Mouse (Mus musculus): ENCODE measurements around the gene Pigs. TPM values are rescaled to one million over a fixed set of nuclear protein-coding genes. Genes with fewer than 3 reads are reported as not detected.
A peak's percentile ranks its signal among the peaks of the same experiment; 100 is the strongest.

Pigs gene
- polyA plus RNA-seq, 1 experiment, result 50.2 TPM

- Histone ChIP-seq H3K36me3 (ENCODE audit: control insufficient read depth, insufficient read depth) (no peaks in the 10 kb centered on the region), H3K4me2 (ENCODE audit: low read depth) (peak overlapping the region; percentile 64), H3K27me3 (ENCODE audit: control insufficient read depth, insufficient read depth, insufficient read length) (no peaks in the 10 kb centered on the region), H3K79me2 (ENCODE audit: control insufficient read depth, insufficient read depth) (no peaks in the 10 kb centered on the region), H3ac (ENCODE audit: control insufficient read depth, insufficient read length) (peak overlapping the region; percentile 5), H3K4me3 (peak overlapping the region; percentile 53)
- TF ChIP-seq POLR2AphosphoS2 (IDR thresholded peaks at IDR 0.05; ENCODE audit: insufficient read length, low read depth) (peak; percentile 17), POLR2A (IDR thresholded peaks at IDR 0.05; ENCODE audit: insufficient read length, low read depth) (no peak), MAX (IDR thresholded peaks at IDR 0.05; ENCODE audit: low read depth) (no peak)
Measured at GRCm38 (mm10) chr11:78328512-78329056, 369 bp downstream of the Pigs start.

DNA sequence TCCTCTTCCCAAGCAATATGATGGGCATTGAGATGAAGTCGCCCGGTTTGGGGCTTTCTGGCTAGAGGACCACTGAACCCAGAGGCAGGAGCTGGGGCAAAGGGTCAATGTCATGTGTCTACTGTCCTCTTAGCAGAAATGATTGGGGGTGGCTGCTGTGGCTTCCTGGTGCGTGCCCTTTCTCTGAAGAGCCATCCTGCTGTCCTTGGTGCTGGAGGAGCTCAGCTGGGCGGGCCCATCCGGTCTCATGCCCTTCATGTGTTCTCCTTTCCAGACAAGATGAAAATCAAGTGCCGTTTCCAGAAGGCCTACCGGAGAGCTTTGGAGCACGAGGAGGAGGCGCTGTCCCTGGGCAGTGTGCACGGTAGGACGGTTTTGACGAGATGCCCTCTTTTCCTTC, 4.5 kb downstream of the Pigs start:
- H3K79me2 ChIP-seq (ENCODE audit: control insufficient read depth, insufficient read depth), result no peaks in the 10 kb centered on the region
- H3K4me3 ChIP-seq, result no peak overlapping the region
- no peak overlapping the region for H3ac ChIP-seq (ENCODE audit: control insufficient read depth, insufficient read length)
- no peak for TF ChIP-seq TCF12 (IDR thresholded peaks at IDR 0.05; ENCODE audit: insufficient read depth, poor library complexity, severe bottlenecking)
- no peak for TF ChIP-seq MYOD1 (IDR thresholded peaks at IDR 0.05; ENCODE audit: control insufficient read depth in 1 of 3, insufficient read length in 2 of 3, low read depth in 2 of 3)
- TF ChIP-seq REST (IDR thresholded peaks at IDR 0.05; ENCODE audit: insufficient read depth, insufficient read length), result peak; percentile 45
- TF ChIP-seq MAX (IDR thresholded peaks at IDR 0.05; ENCODE audit: low read depth), result no peak
- H3K36me3 ChIP-seq (ENCODE audit: control insufficient read depth, insufficient read depth), result peaks cover 5% of the 10 kb centered on the region
- H3K27me3 ChIP-seq (ENCODE audit: control insufficient read depth, insufficient read depth, insufficient read length), result no peaks in the 10 kb centered on the region
- H3K4me2 ChIP-seq (ENCODE audit: low read depth), result no peak overlapping the region

GRCm38 (mm10) chr11:78333992-78334391, 5.8 kb downstream of the Pigs start:
- no peak for TF ChIP-seq MAX (IDR thresholded peaks at IDR 0.05; ENCODE audit: low read depth)
- TF ChIP-seq POLR2AphosphoS2 (IDR thresholded peaks at IDR 0.05; ENCODE audit: insufficient read length, low read depth), result no peak
- TF ChIP-seq TCF12 (IDR thresholded peaks at IDR 0.05; ENCODE audit: insufficient read depth, poor library complexity, severe bottlenecking), result no peak
- TF ChIP-seq E2F4 (IDR thresholded peaks at IDR 0.05; ENCODE audit: insufficient read depth), result no peak
- TF ChIP-seq TCF3 (IDR thresholded peaks at IDR 0.05; ENCODE audit: insufficient read length, low read depth), result no peak
- Histone ChIP-seq H3K36me3 (ENCODE audit: control insufficient read depth, insufficient read depth) (peaks cover 11% of the 10 kb centered on the region), H3K4me3 (no peak overlapping the region)

GRCm38 (mm10) chr11:78337040-78337439, 8.8 kb downstream of the Pigs start:
- peaks cover 11% of the 10 kb centered on the region for H3K36me3 ChIP-seq (ENCODE audit: control insufficient read depth, insufficient read depth)
- no peaks in the 10 kb centered on the region for H3K27me3 ChIP-seq (ENCODE audit: control insufficient read depth, insufficient read depth, insufficient read length)
- H3K4me3 ChIP-seq, result no peak overlapping the region
- no peak overlapping the region for H3ac ChIP-seq (ENCODE audit: control insufficient read depth, insufficient read length)
- no peak overlapping the region for H3K4me2 ChIP-seq (ENCODE audit: low read depth)
- no peaks in the 10 kb centered on the region for H3K79me2 ChIP-seq (ENCODE audit: control insufficient read depth, insufficient read depth)
- no peak for TF ChIP-seq CEBPB (IDR thresholded peaks at IDR 0.05; ENCODE audit: insufficient read depth, poor library complexity, severe bottlenecking)
- TF ChIP-seq USF1 (IDR thresholded peaks at IDR 0.05; ENCODE audit: low read depth), result no peak
- TF ChIP-seq MYOD1 (IDR thresholded peaks at IDR 0.05; ENCODE audit: control insufficient read depth in 1 of 3, insufficient read length in 2 of 3, low read depth in 2 of 3), result peak in 2 of 3 experiments; percentile 9 to 54

More at GRCm38 (mm10) chr11:78333992-78334391, 5.8 kb downstream of the Pigs start:
- Histone ChIP-seq H3K27me3 (ENCODE audit: control insufficient read depth, insufficient read depth, insufficient read length) (no peaks in the 10 kb centered on the region), H3ac (ENCODE audit: control insufficient read depth, insufficient read length) (no peak overlapping the region), H3K79me2 (ENCODE audit: control insufficient read depth, insufficient read depth) (no peaks in the 10 kb centered on the region), H3K4me2 (ENCODE audit: low read depth) (no peak overlapping the region)

- no peak overlapping the region for H3K4me3 ChIP-seq
- TF ChIP-seq MAX (IDR thresholded peaks at IDR 0.05; ENCODE audit: low read depth), result no peak
- TF ChIP-seq TCF12 (IDR thresholded peaks at IDR 0.05; ENCODE audit: insufficient read depth, poor library complexity, severe bottlenecking), result no peak
- no peak for TF ChIP-seq REST (IDR thresholded peaks at IDR 0.05; ENCODE audit: insufficient read depth, insufficient read length)
- TF ChIP-seq POLR2AphosphoS2 (IDR thresholded peaks at IDR 0.05; ENCODE audit: insufficient read length, low read depth), result no peak
- TF ChIP-seq SRF (IDR thresholded peaks at IDR 0.05; ENCODE audit: control insufficient read depth, insufficient read length, low read depth), result no peak
- TF ChIP-seq TCF3 (IDR thresholded peaks at IDR 0.05; ENCODE audit: insufficient read length, low read depth), result no peak
- TF ChIP-seq MYOD1 (IDR thresholded peaks at IDR 0.05; ENCODE audit: control insufficient read depth in 1 of 3, insufficient read length in 2 of 3, low read depth in 2 of 3), result no peak
- H3K36me3 ChIP-seq (ENCODE audit: control insufficient read depth, insufficient read depth), result peaks cover 7% of the 10 kb centered on the region
- no peaks in the 10 kb centered on the region for H3K79me2 ChIP-seq (ENCODE audit: control insufficient read depth, insufficient read depth)
- H3ac ChIP-seq (ENCODE audit: control insufficient read depth, insufficient read length), result no peak overlapping the region
- no peaks in the 10 kb centered on the region for H3K27me3 ChIP-seq (ENCODE audit: control insufficient read depth, insufficient read depth, insufficient read length)
- H3K4me2 ChIP-seq (ENCODE audit: low read depth), result no peak overlapping the region
Measured at GRCm38 (mm10) chr11:78341702-78342101, 13.5 kb downstream of the Pigs start.

DNA sequence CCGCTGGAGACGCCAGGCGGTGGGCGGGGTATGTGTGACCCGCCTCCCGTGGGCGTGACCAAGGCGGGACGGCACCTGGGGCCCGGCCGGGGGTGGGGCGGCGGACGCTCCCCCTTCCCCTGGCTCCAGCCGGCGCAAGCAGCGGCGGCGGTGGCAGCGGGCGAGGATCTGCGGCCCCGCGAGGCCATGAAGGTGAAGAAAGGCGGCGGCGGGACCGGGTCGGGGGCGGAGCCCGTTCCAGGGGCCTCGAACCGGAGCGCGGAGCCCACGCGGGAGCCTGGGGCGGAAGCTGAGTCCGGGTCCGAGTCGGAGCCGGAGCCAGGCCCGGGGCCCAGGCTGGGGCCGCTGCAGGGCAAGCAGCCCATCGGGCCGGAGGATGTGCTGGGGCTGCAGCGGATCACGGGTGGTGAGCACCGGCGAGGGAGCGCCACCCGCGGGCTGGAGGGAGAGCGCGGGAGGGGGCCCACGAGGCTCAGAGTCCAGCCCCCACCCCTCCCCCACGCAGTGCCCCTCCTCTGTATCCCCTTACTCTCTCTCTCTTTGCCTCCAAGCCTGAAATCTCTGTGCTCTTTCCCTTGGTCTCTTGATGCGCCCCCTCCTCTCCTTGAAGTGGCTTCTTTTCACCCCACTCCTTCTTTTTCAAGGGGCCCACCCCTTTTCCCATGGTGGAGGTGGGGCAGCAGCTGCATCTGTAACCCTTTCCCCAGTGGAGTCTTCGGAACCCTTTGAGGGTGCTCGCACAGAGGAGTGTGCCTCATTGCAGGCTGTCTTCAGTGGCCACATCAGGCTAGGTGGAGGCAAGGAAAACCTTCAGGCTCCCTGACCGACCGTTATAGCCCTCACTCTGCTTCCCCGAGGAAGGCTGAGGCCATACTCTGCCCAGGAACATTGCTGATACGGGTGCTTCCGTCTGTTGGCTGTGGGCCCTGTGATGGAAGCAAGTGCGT, 15.4 kb downstream of the Pigs start, which contains the start of gene Unc119:
Gene Unc119, plus strand, starts transcription at position 102 of the 947 bp plus-strand sequence.
- no peaks in the 10 kb centered on the region for H3K79me2 ChIP-seq (ENCODE audit: control insufficient read depth, insufficient read depth)
- H3K4me2 ChIP-seq (ENCODE audit: low read depth), result peak within 1 kb of the TSS; percentile 84
- TF ChIP-seq SRF (IDR thresholded peaks at IDR 0.05; ENCODE audit: control insufficient read depth, insufficient read length, low read depth), result no peak
- peak; percentile 78 for TF ChIP-seq POLR2A (IDR thresholded peaks at IDR 0.05; ENCODE audit: insufficient read length, low read depth)
- TF ChIP-seq MAX (IDR thresholded peaks at IDR 0.05; ENCODE audit: low read depth), result no peak
- TF ChIP-seq CEBPB (IDR thresholded peaks at IDR 0.05; ENCODE audit: insufficient read depth, poor library complexity, severe bottlenecking), result no peak
- TF ChIP-seq MYOD1 (IDR thresholded peaks at IDR 0.05; ENCODE audit: control insufficient read depth in 1 of 3, insufficient read length in 2 of 3, low read depth in 2 of 3), result peak in 1 of 3 experiments; percentile 29
- TF ChIP-seq POLR2AphosphoS2 (IDR thresholded peaks at IDR 0.05; ENCODE audit: insufficient read length, low read depth), result peak; percentile 49
- TF ChIP-seq TCF12 (IDR thresholded peaks at IDR 0.05; ENCODE audit: insufficient read depth, poor library complexity, severe bottlenecking), result no peak
- peak in 1 of 3 experiments; percentile 4 for TF ChIP-seq MYOG (IDR thresholded peaks at IDR 0.05; ENCODE audit: control insufficient read depth in 1 of 3, insufficient read depth in 1 of 3, insufficient read length in 2 of 3, low read depth in 2 of 3)
- TF ChIP-seq REST (IDR thresholded peaks at IDR 0.05; ENCODE audit: insufficient read depth, insufficient read length), result no peak
- H3ac ChIP-seq (ENCODE audit: control insufficient read depth, insufficient read length), result peak within 1 kb of the TSS; percentile 27
- peak within 1 kb of the TSS; percentile 13 for H3K4me3 ChIP-seq
- H3K27me3 ChIP-seq (ENCODE audit: control insufficient read depth, insufficient read depth, insufficient read length), result no peaks in the 10 kb centered on the region
- H3K36me3 ChIP-seq (ENCODE audit: control insufficient read depth, insufficient read depth), result peaks cover 4% of the 10 kb centered on the region

Data from myocyte (in vitro differentiated cells).